Mouse (Mus musculus): ENCODE results near the gene Ist1. TPM values are rescaled to one million over a fixed set of nuclear protein-coding genes. Genes with fewer than 3 reads are reported as not detected.
A peak's percentile ranks its signal among the peaks of the same experiment; 100 is the strongest.

The Ist1 gene
- polyA plus RNA-seq, 1 experiment from 2014 or later, result 153 TPM

- Histone ChIP-seq H3K9ac (peak overlapping the region; percentile 97), H3K27ac (replicated peaks) (peak overlapping the region; percentile 97), H3K4me1 (peaks cover 19% of the 10 kb centered on the region), H3K36me3 (peaks cover 28% of the 10 kb centered on the region), H3K4me3 (replicated peaks) (peak overlapping the region; percentile 90), H3K27me3 (0 out of 2 replicates have a peak, but pooled peaks cover 3% of the 10 kb centered on the region), H3K4me2 (replicated peaks) (peak overlapping the region; percentile 82), H3K9me3 (replicated peaks) (no peaks in the 10 kb centered on the region)
- 2% methylated on average over 24 of the region's 30 CpGs for WGBS
- ATAC-seq (ENCODE audit: insufficient number of reproducible peaks, low FRiP score, low TSS enrichment, low read depth), result 0 out of 2 replicates have a peak, but pooled peaks have one; percentile 36
Observed at GRCm38 (mm10) chr8:109706076-109706873, 13.2 kb upstream of the Ist1 start.

GRCm38 (mm10) chr8:109705320-109706075 is 12.4 kb upstream of the Ist1 start, which contains the start of gene Zfp821:
Zfp821 (plus strand) TSS chr8:109705546.
- H3K4me2 ChIP-seq (replicated peaks), result peak within 1 kb of the TSS; percentile 82
- H3K4me3 ChIP-seq (replicated peaks), result peak within 1 kb of the TSS; percentile 90
- peak within 1 kb of the TSS; percentile 97 for H3K9ac ChIP-seq
- 0 out of 2 replicates have a peak, but pooled peaks cover 3% of the 10 kb centered on the region for H3K27me3 ChIP-seq
- under 1% methylated on average over 83 of the region's 100 CpGs for WGBS
- peak within 1 kb of the TSS; percentile 97 for H3K27ac ChIP-seq (replicated peaks)
- peaks cover 20% of the 10 kb centered on the region for H3K36me3 ChIP-seq
- peaks cover 19% of the 10 kb centered on the region for H3K4me1 ChIP-seq
- H3K9me3 ChIP-seq (replicated peaks), result no peaks in the 10 kb centered on the region
- ATAC-seq (ENCODE audit: insufficient number of reproducible peaks, low FRiP score, low TSS enrichment, low read depth), result peak; percentile 93

GRCm38 (mm10) chr8:109704565-109705319 is 11.7 kb upstream of the Ist1 start:
- WGBS, result 10% methylated on average over 24 of the region's 24 CpGs
- ATAC-seq (ENCODE audit: insufficient number of reproducible peaks, low FRiP score, low TSS enrichment, low read depth), result peak; percentile 5; the same call in 1 of the 2 replicates
- Histone ChIP-seq H3K4me2 (replicated peaks) (peak overlapping the region; percentile 82), H3K27me3 (0 out of 2 replicates have a peak, but pooled peaks cover 3% of the 10 kb centered on the region), H3K27ac (replicated peaks) (peak overlapping the region; percentile 97), H3K4me3 (replicated peaks) (peak overlapping the region; percentile 90), H3K4me1 (peaks cover 19% of the 10 kb centered on the region), H3K36me3 (peaks cover 12% of the 10 kb centered on the region), H3K9ac (0 out of 2 replicates have a peak overlapping the region, but pooled peaks have one; percentile 21), H3K9me3 (replicated peaks) (no peaks in the 10 kb centered on the region)

GRCm38 (mm10) chr8:109698477-109698876 is 5.4 kb upstream of the Ist1 start:
- Histone ChIP-seq H3K27me3 (0 out of 2 replicates have a peak, but pooled peaks cover 3% of the 10 kb centered on the region), H3K4me1 (peaks cover 8% of the 10 kb centered on the region), H3K36me3 (no peaks in the 10 kb centered on the region), H3K4me3 (replicated peaks) (no peak overlapping the region), H3K9ac (no peak overlapping the region), H3K4me2 (replicated peaks) (no peak overlapping the region), H3K27ac (replicated peaks) (no peak overlapping the region), H3K9me3 (replicated peaks) (no peaks in the 10 kb centered on the region)
- ATAC-seq (ENCODE audit: insufficient number of reproducible peaks, low FRiP score, low TSS enrichment, low read depth), result no peak
- WGBS, result 79% methylated on average over 3 of the region's 3 CpGs

- WGBS, result 68% methylated on average over 1 of the region's 1 CpGs
Observed at GRCm38 (mm10) chr8:109697754-109698153, 4.7 kb upstream of the Ist1 start.

GRCm38 (mm10) chr8:109694154-109694553 is 1.1 kb upstream of the Ist1 start:
- H3K9me3 ChIP-seq (replicated peaks), result no peaks in the 10 kb centered on the region
- no peaks in the 10 kb centered on the region for H3K36me3 ChIP-seq
- WGBS, result 40% methylated on average over 6 of the region's 6 CpGs
- H3K27ac ChIP-seq (replicated peaks), result 0 out of 2 replicates have a peak overlapping the region, but pooled peaks have one; percentile 86
- peak overlapping the region; percentile 97; the same call in 1 of the 2 replicates for H3K4me3 ChIP-seq (replicated peaks)
- peaks cover 21% of the 10 kb centered on the region for H3K4me1 ChIP-seq
- no peak overlapping the region for H3K9ac ChIP-seq
- H3K4me2 ChIP-seq (replicated peaks), result no peak overlapping the region
- ATAC-seq (ENCODE audit: insufficient number of reproducible peaks, low FRiP score, low TSS enrichment, low read depth), result no peak
- no peaks in the 10 kb centered on the region for H3K27me3 ChIP-seq

More at GRCm38 (mm10) chr8:109697754-109698153, 4.7 kb upstream of the Ist1 start:
- Histone ChIP-seq H3K4me2 (replicated peaks) (no peak overlapping the region), H3K27me3 (0 out of 2 replicates have a peak, but pooled peaks cover 2% of the 10 kb centered on the region), H3K9ac (no peak overlapping the region), H3K9me3 (replicated peaks) (no peaks in the 10 kb centered on the region), H3K4me3 (replicated peaks) (no peak overlapping the region), H3K27ac (replicated peaks) (no peak overlapping the region), H3K4me1 (peaks cover 8% of the 10 kb centered on the region), H3K36me3 (no peaks in the 10 kb centered on the region)
- no peak for ATAC-seq (ENCODE audit: insufficient number of reproducible peaks, low FRiP score, low TSS enrichment, low read depth)

GRCm38 (mm10) chr8:109692443-109693145 is 466 bp downstream of the Ist1 start:
- H3K4me3 ChIP-seq (replicated peaks), result peak overlapping the region; percentile 97
- peaks cover 21% of the 10 kb centered on the region for H3K4me1 ChIP-seq
- H3K4me2 ChIP-seq (replicated peaks), result peak overlapping the region; percentile 59
- H3K9ac ChIP-seq, result peak overlapping the region; percentile 96
- no peaks in the 10 kb centered on the region for H3K27me3 ChIP-seq
- WGBS, result under 1% methylated on average over 38 of the region's 38 CpGs
- H3K9me3 ChIP-seq (replicated peaks), result no peaks in the 10 kb centered on the region
- H3K36me3 ChIP-seq, result no peaks in the 10 kb centered on the region
- ATAC-seq (ENCODE audit: insufficient number of reproducible peaks, low FRiP score, low TSS enrichment, low read depth), result peak; percentile 68
- peak overlapping the region; percentile 78 for H3K27ac ChIP-seq (replicated peaks)

- no peak for ATAC-seq (ENCODE audit: insufficient number of reproducible peaks, low FRiP score, low TSS enrichment, low read depth)
- Histone ChIP-seq H3K9me3 (replicated peaks) (no peaks in the 10 kb centered on the region), H3K9ac (no peak overlapping the region)
Observed at GRCm38 (mm10) chr8:109691769-109692168, 1.3 kb downstream of the Ist1 start.

GRCm38 (mm10) chr8:109687248-109687647 is 5.8 kb downstream of the Ist1 start:
- Histone ChIP-seq H3K36me3 (peaks cover 15% of the 10 kb centered on the region), H3K4me1 (peaks cover 12% of the 10 kb centered on the region), H3K4me2 (replicated peaks) (no peak overlapping the region), H3K27me3 (no peaks in the 10 kb centered on the region), H3K4me3 (replicated peaks) (no peak overlapping the region), H3K9me3 (replicated peaks) (no peaks in the 10 kb centered on the region), H3K9ac (no peak overlapping the region), H3K27ac (replicated peaks) (no peak overlapping the region)
- WGBS, result 90% methylated on average over 5 of the region's 5 CpGs
- ATAC-seq (ENCODE audit: insufficient number of reproducible peaks, low FRiP score, low TSS enrichment, low read depth), result no peak

More at GRCm38 (mm10) chr8:109691769-109692168, 1.3 kb downstream of the Ist1 start:
- Histone ChIP-seq H3K4me2 (replicated peaks) (peak overlapping the region; percentile 59), H3K36me3 (no peaks in the 10 kb centered on the region), H3K4me1 (peaks cover 21% of the 10 kb centered on the region), H3K27me3 (no peaks in the 10 kb centered on the region), H3K4me3 (replicated peaks) (peak overlapping the region; percentile 97), H3K27ac (replicated peaks) (no peak overlapping the region)
- WGBS, result 38% methylated on average over 5 of the region's 5 CpGs

- 88% methylated on average over 5 of the region's 5 CpGs for WGBS
Observed at GRCm38 (mm10) chr8:109682120-109682519, 10.9 kb downstream of the Ist1 start.

More at GRCm38 (mm10) chr8:109682120-109682519, 10.9 kb downstream of the Ist1 start:
- Histone ChIP-seq H3K9ac (no peak overlapping the region), H3K9me3 (replicated peaks) (no peaks in the 10 kb centered on the region), H3K27me3 (no peaks in the 10 kb centered on the region), H3K36me3 (peaks cover 61% of the 10 kb centered on the region), H3K4me2 (replicated peaks) (no peak overlapping the region), H3K4me1 (no peaks in the 10 kb centered on the region), H3K4me3 (replicated peaks) (no peak overlapping the region), H3K27ac (replicated peaks) (no peak overlapping the region)
- no peak for ATAC-seq (ENCODE audit: insufficient number of reproducible peaks, low FRiP score, low TSS enrichment, low read depth)

All from embryonic facial prominence, embryonic 15.5 days (tissue).